Mouse (Mus musculus) layer of hippocampus, adult 2 months (tissue): ENCODE measurements around the gene Atg13. TPM values are rescaled to one million over a fixed set of nuclear protein-coding genes. Genes with fewer than 3 reads are reported as not detected.

Source experiments
- DNase-seq, 2 experiments: peaks; one replicate each; pipeline ENCODE4 v3.0.0; 2022; ENCODE audit warnings: low spot score in 2 of 2
- H3K27ac ChIP-seq: fragments of 200-600 bp; 2 replicates; pipeline ENCODE4 v1.8.1; 2022
- H3K4me3 ChIP-seq: fragments of 200-600 bp; 2 replicates; pipeline ENCODE4 v1.8.1; 2022; ENCODE audit warnings: mild to moderate bottlenecking
- CTCF ChIP-seq: fragments of 200-600 bp; conservative IDR thresholded peaks from 2 replicates; pipeline ENCODE4 v1.8.1; 2022; ENCODE audit warnings: antibody characterized with exemption, mild to moderate bottlenecking, moderate library complexity
- total RNA-seq, 2 experiments: library from RNA; stranded (reverse); gene quantifications; 2 replicates each; pipeline ENCODE4 v1.2.3; 2021

The Atg13 gene
- total RNA-seq, 2 experiments from 2014 or later: 73.9 to 75.3 TPM

GRCm38 (mm10) chr2:91650360-91650995 is 59.9 kb downstream of the Atg13 start:
- H3K27ac ChIP-seq: peak overlapping the region; percentile 98
- TF ChIP-seq CTCF: no peak
- DNase-seq: no peak
- peak overlapping the region; percentile 68 for H3K4me3 ChIP-seq

- DNase-seq: peak; percentile 95 to 96
- H3K4me3 ChIP-seq: peak within 1 kb of the TSS; percentile 68
- peak within 1 kb of the TSS; percentile 98 for H3K27ac ChIP-seq
- TF ChIP-seq CTCF: peak; percentile 1; the same call in 1 of the 2 replicates
These were observed 60.6 kb downstream of the Atg13 start, which contains the start of the genes Zfp408 and Arhgap1 for GRCm38 (mm10) chr2:91649553-91650359. Gene Zfp408, minus strand, starts transcription at chr2:91649791. Gene Arhgap1, plus strand, starts transcription at chr2:91649860.

- no peak for DNase-seq
- peak overlapping the region; percentile 98 for H3K27ac ChIP-seq
- H3K4me3 ChIP-seq: peak overlapping the region; percentile 68
- no peak for TF ChIP-seq CTCF
These were observed 61.2 kb downstream of the Atg13 start for GRCm38 (mm10) chr2:91649152-91649551.

DNA sequence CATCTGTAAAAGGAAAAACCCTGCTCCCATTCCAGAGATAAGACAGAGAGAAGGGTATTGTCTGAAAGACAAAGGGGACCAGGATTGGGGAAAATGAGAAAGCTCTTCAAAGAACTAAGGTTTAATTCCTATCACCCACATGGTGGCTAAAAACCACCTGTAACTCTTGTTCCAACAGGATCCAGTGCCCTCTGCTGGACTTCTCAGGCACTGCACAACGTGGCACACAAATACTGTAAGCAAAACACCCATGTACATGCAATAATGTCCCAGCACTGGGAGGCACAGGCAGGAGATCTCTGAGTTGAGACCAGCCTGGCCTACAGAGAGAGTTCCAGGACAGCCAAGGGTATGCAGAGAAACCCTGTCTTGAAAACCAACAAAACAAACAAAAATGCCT is 63.6 kb downstream of the Atg13 start:
- no peak overlapping the region for H3K27ac ChIP-seq
- DNase-seq: peak in 1 of 2 experiments; percentile 54
- H3K4me3 ChIP-seq: no peak overlapping the region
- peak; percentile 82 for TF ChIP-seq CTCF

DNA sequence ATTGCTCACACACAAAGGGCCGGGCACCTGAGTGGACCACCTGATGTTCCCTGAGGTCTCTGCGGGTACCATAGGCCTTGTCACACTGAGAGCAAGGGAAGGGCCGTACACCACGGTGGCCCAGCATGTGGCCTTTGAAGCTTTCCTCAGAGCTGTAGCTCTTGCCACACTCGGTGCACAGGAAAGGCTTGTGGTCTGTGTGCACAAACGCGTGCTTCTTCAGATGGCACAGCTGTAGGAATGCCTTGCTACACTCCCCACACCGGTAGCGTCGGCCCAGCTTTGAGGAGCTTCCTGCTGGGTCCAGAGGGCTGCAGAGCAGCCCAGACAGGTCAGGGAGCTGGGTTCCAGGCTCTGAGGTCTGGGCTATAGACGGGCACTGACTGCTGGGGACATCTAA is 64.6 kb downstream of the Atg13 start:
- no peak overlapping the region for H3K27ac ChIP-seq
- no peak for TF ChIP-seq CTCF
- DNase-seq: no peak
- no peak overlapping the region for H3K4me3 ChIP-seq

- TF ChIP-seq CTCF: no peak
- H3K27ac ChIP-seq: no peak overlapping the region
- no peak for DNase-seq
- H3K4me3 ChIP-seq: no peak overlapping the region
These were observed 65.0 kb downstream of the Atg13 start for GRCm38 (mm10) chr2:91645354-91645753.

DNA sequence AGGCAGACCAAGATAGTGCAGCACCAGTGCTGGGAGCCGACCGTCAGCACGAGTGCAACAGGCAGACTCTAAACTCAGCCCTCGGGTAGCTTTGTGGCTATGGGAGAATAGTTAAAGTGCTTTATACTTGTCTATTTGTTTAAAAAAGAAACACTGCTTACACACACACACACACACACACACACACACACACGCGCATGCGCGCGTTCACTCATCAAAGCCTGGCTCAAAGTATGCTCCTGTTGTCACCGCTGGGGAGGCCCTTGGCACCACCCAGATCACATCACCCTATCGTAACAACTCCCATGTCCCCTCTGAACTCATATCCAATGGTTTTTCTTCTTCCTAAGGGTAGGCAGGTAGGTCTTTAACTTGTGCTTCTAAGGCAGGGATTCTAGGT is 66.4 kb downstream of the Atg13 start:
- DNase-seq: no peak
- H3K4me3 ChIP-seq: no peak overlapping the region
- no peak overlapping the region for H3K27ac ChIP-seq
- no peak for TF ChIP-seq CTCF

- TF ChIP-seq CTCF: no peak
- no peak overlapping the region for H3K4me3 ChIP-seq
- H3K27ac ChIP-seq: no peak overlapping the region
- no peak for DNase-seq
These were observed 67.5 kb downstream of the Atg13 start for GRCm38 (mm10) chr2:91642825-91643415.

- DNase-seq: no peak
- Histone ChIP-seq H3K4me3 (no peak overlapping the region), H3K27ac (no peak overlapping the region)
- TF ChIP-seq CTCF: no peak
These were observed 71.4 kb downstream of the Atg13 start for GRCm38 (mm10) chr2:91638931-91639330.

GRCm38 (mm10) chr2:91636727-91637338 is 73.5 kb downstream of the Atg13 start:
- no peak for TF ChIP-seq CTCF
- no peak for DNase-seq
- H3K4me3 ChIP-seq: no peak overlapping the region
- H3K27ac ChIP-seq: no peak overlapping the region

DNA sequence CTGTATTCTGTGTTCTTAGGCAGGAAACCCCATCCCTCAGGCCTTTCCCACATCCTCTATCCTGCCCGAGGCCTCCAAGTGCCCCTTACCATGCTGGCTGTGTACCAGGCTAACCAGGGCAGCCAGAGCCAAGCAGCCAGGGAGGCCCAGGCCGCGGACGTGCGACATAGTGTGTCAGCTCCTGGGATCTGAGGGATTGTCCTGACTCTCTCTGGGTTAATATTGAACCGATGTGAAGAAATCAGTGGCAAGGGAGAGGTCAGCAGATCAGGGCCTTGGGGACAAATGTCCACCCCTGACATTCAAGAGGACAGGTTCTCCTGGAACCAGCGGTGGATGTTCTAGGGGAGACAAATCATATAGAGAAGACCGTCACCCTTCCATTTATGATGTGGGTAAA is 74.1 kb downstream of the Atg13 start, which contains the start of gene F2:
Gene F2 (minus strand): TSS at position 186 of the 400 bp plus-strand sequence.
- Histone ChIP-seq H3K27ac (no peak within 1 kb of the TSS), H3K4me3 (no peak within 1 kb of the TSS)
- no peak for TF ChIP-seq CTCF
- no peak for DNase-seq

- Histone ChIP-seq H3K4me3 (no peak overlapping the region), H3K27ac (no peak overlapping the region)
- no peak for DNase-seq
- TF ChIP-seq CTCF: no peak
These were observed 74.9 kb downstream of the Atg13 start for GRCm38 (mm10) chr2:91635486-91635885.

DNA sequence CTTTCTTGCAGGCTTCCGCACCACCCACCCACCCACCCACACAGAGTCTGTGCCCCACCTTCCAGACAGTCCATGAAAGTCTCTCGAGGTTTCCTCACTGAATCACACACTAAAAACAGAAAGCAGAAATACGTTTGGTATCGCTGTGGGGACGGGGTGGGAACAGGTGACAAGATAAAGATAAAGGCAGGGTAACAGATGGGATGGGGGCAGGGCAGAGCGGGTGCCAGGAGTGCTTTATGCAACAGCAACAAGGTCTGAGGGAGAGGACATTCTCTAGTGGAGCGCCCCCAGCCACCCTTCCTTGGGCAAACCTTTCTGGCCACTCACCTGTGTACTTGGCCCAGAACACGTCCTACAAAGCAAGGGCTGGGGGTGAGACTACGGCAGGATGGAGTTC is 75.5 kb downstream of the Atg13 start:
- no peak overlapping the region for H3K4me3 ChIP-seq
- TF ChIP-seq CTCF: no peak
- H3K27ac ChIP-seq: no peak overlapping the region
- no peak for DNase-seq
